8 mouse cellular contexts compared by ENCODE assay signal in genomic region chr9:51908838-51909237, GRCm38 (mm10). TPM values are rescaled to one million over a fixed set of nuclear protein-coding genes. Genes with fewer than 3 reads are reported as not detected.
DNase-seq lines count a peak whose midpoint lies in the region; ATAC-seq and TF ChIP-seq lines count a peak whose summit lies in the region.

No protein-coding gene starts in this region.

- peak; percentile 95 for TF ChIP-seq CTCF in intestine, postnatal 0 days (IDR thresholded peaks at IDR 0.05; ENCODE audit: low read depth)
- peak; percentile 46; the same call in 1 of the 2 replicates for TF ChIP-seq CTCF in spleen, adult 2 months (IDR thresholded peaks at IDR 0.05; ENCODE audit: extremely low read depth, insufficient read depth, insufficient read length, insufficient replicate concordance)

- intact Hi-C loops in left cerebral cortex, postnatal 25 days (cut with DNase I) = loop anchor here (1.0 to 5.0 kb wide), 3 partner anchors 132 to 747 kb away; no protein-coding TSS in a partner anchor

- no peak overlapping the region for H3K9ac ChIP-seq in hindbrain, embryonic 12.5 days
- H3K9ac ChIP-seq in intestine, postnatal 0 days (ENCODE audit: low read depth, low read length) = no peak overlapping the region
- H3K9ac ChIP-seq in midbrain, embryonic 13.5 days (replicated peaks) = no peak overlapping the region

- H3K27ac ChIP-seq in hindbrain, embryonic 10.5 days = no peak overlapping the region
- H3K27ac ChIP-seq in hindbrain, embryonic 12.5 days = no peak overlapping the region
- H3K27ac ChIP-seq in intestine, postnatal 0 days (ENCODE audit: low read depth, low read length) = no peak overlapping the region
- no peak overlapping the region for H3K27ac ChIP-seq in midbrain, embryonic 13.5 days
- H3K27ac ChIP-seq in spleen, adult 2 months (ENCODE audit: insufficient read depth, low read length) = no peak overlapping the region

- WGBS in hindbrain, embryonic 10.5 days = 30% methylated on average over 2 of the region's 2 CpGs
- WGBS in hindbrain, embryonic 12.5 days = 38% methylated on average over 2 of the region's 2 CpGs
- WGBS in intestine, postnatal 0 days = 6% methylated on average over 2 of the region's 2 CpGs
- 27% methylated on average over 2 of the region's 2 CpGs for WGBS in midbrain, embryonic 13.5 days
- WGBS in spleen, adult 2 months = 0% methylated on average over 2 of the region's 2 CpGs

- H3K9me3 ChIP-seq in hindbrain, embryonic 10.5 days = no peaks in the 10 kb centered on the region
- no peaks in the 10 kb centered on the region for H3K9me3 ChIP-seq in hindbrain, embryonic 12.5 days (replicated peaks)
- no peaks in the 10 kb centered on the region for H3K9me3 ChIP-seq in intestine, postnatal 0 days (ENCODE audit: control insufficient read depth)
- no peaks in the 10 kb centered on the region for H3K9me3 ChIP-seq in midbrain, embryonic 13.5 days

- H3K4me3 ChIP-seq in hindbrain, embryonic 10.5 days = no peak overlapping the region
- H3K4me3 ChIP-seq in hindbrain, embryonic 12.5 days = no peak overlapping the region
- no peak overlapping the region for H3K4me3 ChIP-seq in intestine, postnatal 0 days (ENCODE audit: low read depth, low read length)
- no peak overlapping the region for H3K4me3 ChIP-seq in midbrain, embryonic 13.5 days (replicated peaks)
- no peak overlapping the region for H3K4me3 ChIP-seq in spleen, adult 2 months (ENCODE audit: extremely low read depth, insufficient read depth, insufficient read length)

- no peaks in the 10 kb centered on the region for H3K27me3 ChIP-seq in hindbrain, embryonic 10.5 days (ENCODE audit: insufficient read depth, poor library complexity, severe bottlenecking)
- H3K27me3 ChIP-seq in hindbrain, embryonic 12.5 days = no peaks in the 10 kb centered on the region
- H3K27me3 ChIP-seq in intestine, postnatal 0 days (replicated peaks; ENCODE audit: control insufficient read depth, insufficient read depth, low read length) = no peaks in the 10 kb centered on the region
- H3K27me3 ChIP-seq in midbrain, embryonic 13.5 days = no peaks in the 10 kb centered on the region
- no peaks in the 10 kb centered on the region for H3K27me3 ChIP-seq in spleen, adult 2 months (ENCODE audit: control insufficient read depth, insufficient read depth, low read length)

- no peak overlapping the region for H3K4me2 ChIP-seq in hindbrain, embryonic 12.5 days (replicated peaks)
- no peak overlapping the region for H3K4me2 ChIP-seq in intestine, postnatal 0 days (replicated peaks; ENCODE audit: low read depth)
- H3K4me2 ChIP-seq in midbrain, embryonic 13.5 days (replicated peaks) = no peak overlapping the region

- TF ChIP-seq POLR2A in spleen, adult 2 months (IDR thresholded peaks at IDR 0.05; ENCODE audit: low read depth, low read length) = no peak

- H3K4me1 ChIP-seq in hindbrain, embryonic 10.5 days (replicated peaks) = no peaks in the 10 kb centered on the region
- no peaks in the 10 kb centered on the region for H3K4me1 ChIP-seq in hindbrain, embryonic 12.5 days
- H3K4me1 ChIP-seq in intestine, postnatal 0 days (replicated peaks; ENCODE audit: control insufficient read depth, insufficient read depth, low read length) = no peaks in the 10 kb centered on the region
- no peaks in the 10 kb centered on the region for H3K4me1 ChIP-seq in midbrain, embryonic 13.5 days (replicated peaks)
- no peaks in the 10 kb centered on the region for H3K4me1 ChIP-seq in spleen, adult 2 months (ENCODE audit: control insufficient read depth, insufficient read depth, insufficient read length)

- no peaks in the 10 kb centered on the region for H3K36me3 ChIP-seq in hindbrain, embryonic 10.5 days
- no peaks in the 10 kb centered on the region for H3K36me3 ChIP-seq in hindbrain, embryonic 12.5 days
- H3K36me3 ChIP-seq in intestine, postnatal 0 days (ENCODE audit: control insufficient read depth, insufficient read depth) = no peaks in the 10 kb centered on the region
- no peaks in the 10 kb centered on the region for H3K36me3 ChIP-seq in midbrain, embryonic 13.5 days
- H3K36me3 ChIP-seq in spleen, adult 2 months (ENCODE audit: control insufficient read depth, insufficient read depth, low read length) = no peaks in the 10 kb centered on the region

- DNase-seq in hindbrain, embryonic 10.5 days (ENCODE audit: low spot score) = peak; percentile 70
- peak; percentile 63 to 81 for DNase-seq in cerebellum, postnatal 36 days
- DNase-seq in gastrocnemius, adult 8-10 months (ENCODE audit: low spot score in 2 of 2) = peak; percentile 51 to 62
- peak; percentile 78 to 87 for DNase-seq in left cerebral cortex, postnatal 25 days (ENCODE audit: low spot score in 2 of 2)
- DNase-seq in spleen, adult 2 months (ENCODE audit: low read depth in 1 of 2, low spot score in 2 of 2) = peak; percentile 21 to 42

- ATAC-seq in hindbrain, embryonic 12.5 days (ENCODE audit: low FRiP score) = no peak
- ATAC-seq in intestine, postnatal 0 days = no peak
- peak; percentile 77 for ATAC-seq in midbrain, embryonic 13.5 days

RNA-seq across cellular contexts. Expression of gene Fdx1, which starts 54.5 kb away (rescaled TPM):
- polyA plus RNA-seq in hindbrain, embryonic 10.5 days (2016; fragmentation: Nextera tagmentation; extraction: Ambion mirVana) = 46.3 and 47.6 TPM in 2 replicates
- polyA plus RNA-seq in hindbrain, embryonic 12.5 days (2016; fragmentation: Nextera tagmentation; extraction: Ambion mirVana) = 50.0 and 52.6 TPM in 2 replicates
- total RNA-seq in gastrocnemius, adult 8-10 months (2022) = 10 to 100 TPM; 33.4 to 42.6 (median 37.6) TPM
- polyA plus RNA-seq in intestine, postnatal 0 days (2015; fragmentation: Nextera tagmentation; extraction: Ambion mirVana) = 126 and 129 TPM in 2 replicates
- total RNA-seq in left cerebral cortex, postnatal 25 days (2021) = 10 to 100 TPM; 18.3 to 19.4 TPM
- polyA plus RNA-seq in midbrain, embryonic 13.5 days (2015; fragmentation: Nextera tagmentation; extraction: Ambion mirVana) = 37.3 and 39.1 TPM in 2 replicates
- 15.0 and 21.8 TPM in 2 replicates for polyA plus RNA-seq in spleen, adult 2 months (2012; rRNA removed)

Comparison
In these comparisons a context has a peak if more than half of its experiments do, and no peak if none do; other contexts are left out.
1. DNase-seq: peak in every context shown above with its lines; median percentile 82 in left cerebral cortex, postnatal 25 days; 72 in cerebellum, postnatal 36 days; 70 in hindbrain, embryonic 10.5 days; 56 in gastrocnemius, adult 8-10 months; 32 in spleen, adult 2 months.